Mouse (Mus musculus): ENCODE results near the gene Syne4. TPM values are rescaled to one million over a fixed set of nuclear protein-coding genes. Genes with fewer than 3 reads are reported as not detected.
A peak's percentile ranks its signal among the peaks of the same experiment; 100 is the strongest.

The Syne4 gene
- polyA plus RNA-seq, 1 experiment from 2014 or later = 90.4 TPM

DNA sequence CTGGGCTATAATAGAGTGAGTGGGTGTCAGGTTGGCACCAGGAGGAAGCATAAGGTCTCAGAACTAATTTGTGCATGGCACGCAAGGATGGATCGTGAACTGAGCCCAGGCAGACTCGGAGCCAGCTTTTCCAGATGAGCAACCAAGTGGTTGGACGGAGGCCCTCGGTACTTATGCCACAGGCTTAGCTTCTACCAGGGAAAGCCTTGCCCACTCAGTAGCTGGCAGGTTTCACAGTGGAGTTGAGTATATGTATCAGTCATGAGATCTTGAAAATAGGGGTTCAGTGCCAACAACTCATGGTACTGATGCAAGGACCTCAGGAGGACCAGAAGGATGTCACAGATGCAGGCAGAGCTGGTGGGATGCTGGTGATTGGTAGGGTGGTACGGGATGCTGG is 21.1 kb downstream of the Syne4 start:
- H3K9ac ChIP-seq = no peak overlapping the region
- no peaks in the 10 kb centered on the region for H3K9me3 ChIP-seq
- no peaks in the 10 kb centered on the region for H3K36me3 ChIP-seq
- H3K27ac ChIP-seq = no peak overlapping the region
- 75% methylated on average over 6 of the region's 6 CpGs for WGBS
- no peak for ATAC-seq (ENCODE audit: low FRiP score, low read depth)
- H3K4me1 ChIP-seq = peaks cover 6% of the 10 kb centered on the region; the same call in 1 of the 2 replicates
- H3K4me3 ChIP-seq = no peak overlapping the region
- no peak overlapping the region for H3K4me2 ChIP-seq (replicated peaks)
- peaks cover 37% of the 10 kb centered on the region for H3K27me3 ChIP-seq

GRCm38 (mm10) chr7:30336384-30336783 is 21.8 kb downstream of the Syne4 start:
- no peak overlapping the region for H3K27ac ChIP-seq
- H3K9me3 ChIP-seq = no peaks in the 10 kb centered on the region
- no peak overlapping the region for H3K4me2 ChIP-seq (replicated peaks)
- WGBS = 2% methylated on average over 9 of the region's 9 CpGs
- no peak overlapping the region for H3K9ac ChIP-seq
- H3K36me3 ChIP-seq = no peaks in the 10 kb centered on the region
- H3K4me1 ChIP-seq = peaks cover 6% of the 10 kb centered on the region; the same call in 1 of the 2 replicates
- peaks cover 37% of the 10 kb centered on the region for H3K27me3 ChIP-seq
- no peak for ATAC-seq (ENCODE audit: low FRiP score, low read depth)
- H3K4me3 ChIP-seq = no peak overlapping the region

- peaks cover 21% of the 10 kb centered on the region for H3K27me3 ChIP-seq
- no peak for ATAC-seq (ENCODE audit: low FRiP score, low read depth)
Observed at GRCm38 (mm10) chr7:30339432-30340109, 25.0 kb downstream of the Syne4 start.

DNA sequence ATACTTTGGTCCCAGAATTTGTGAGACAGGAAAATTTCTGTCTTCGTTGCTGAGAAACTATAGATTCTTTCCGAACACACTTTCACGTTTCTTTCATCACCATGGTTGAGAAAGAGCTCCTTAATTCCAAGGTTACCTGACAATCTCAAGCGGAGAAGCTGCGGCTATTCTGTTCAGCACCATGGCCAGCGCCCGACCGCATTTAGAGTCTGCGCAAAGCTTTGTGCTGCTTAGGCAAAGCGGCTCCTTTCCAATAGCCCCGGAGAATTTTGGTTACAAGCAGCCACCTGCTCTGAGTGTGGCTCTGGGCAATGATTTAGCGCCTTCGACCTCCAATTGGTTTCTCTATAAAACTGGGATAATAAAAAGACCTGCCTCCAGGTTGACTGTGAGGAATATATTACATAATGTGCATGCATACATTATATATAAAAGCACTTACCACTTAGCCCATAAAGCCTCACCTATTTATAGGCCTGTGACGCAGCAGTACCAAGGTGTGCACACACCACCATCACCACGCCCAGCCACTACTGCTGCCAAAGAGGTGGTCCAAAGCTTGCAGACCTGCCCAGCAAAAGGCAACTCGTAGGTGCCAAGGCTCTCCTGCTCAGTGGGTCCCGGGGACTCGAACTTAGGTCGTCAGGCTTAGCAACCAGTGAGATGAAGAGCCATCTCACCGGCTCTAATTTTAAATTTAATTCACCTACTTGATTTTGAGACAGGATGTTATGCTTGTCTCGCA is 32.2 kb downstream of the Syne4 start:
- Histone ChIP-seq H3K36me3 (no peaks in the 10 kb centered on the region), H3K9ac (no peak overlapping the region), H3K4me3 (no peak overlapping the region), H3K9me3 (no peaks in the 10 kb centered on the region), H3K27ac (no peak overlapping the region), H3K4me1 (peaks cover 5% of the 10 kb centered on the region; the same call in 1 of the 2 replicates), H3K27me3 (peaks cover 41% of the 10 kb centered on the region), H3K4me2 (replicated peaks) (no peak overlapping the region)
- WGBS = 26% methylated on average over 21 of the region's 21 CpGs
- ATAC-seq (ENCODE audit: low FRiP score, low read depth) = no peak

More at GRCm38 (mm10) chr7:30339432-30340109, 25.0 kb downstream of the Syne4 start:
- Histone ChIP-seq H3K4me1 (peaks cover 5% of the 10 kb centered on the region; the same call in 1 of the 2 replicates), H3K36me3 (no peaks in the 10 kb centered on the region), H3K9me3 (no peaks in the 10 kb centered on the region), H3K27ac (no peak overlapping the region), H3K4me3 (no peak overlapping the region), H3K4me2 (replicated peaks) (no peak overlapping the region), H3K9ac (no peak overlapping the region)
- 73% methylated on average over 5 of the region's 5 CpGs for WGBS

DNA sequence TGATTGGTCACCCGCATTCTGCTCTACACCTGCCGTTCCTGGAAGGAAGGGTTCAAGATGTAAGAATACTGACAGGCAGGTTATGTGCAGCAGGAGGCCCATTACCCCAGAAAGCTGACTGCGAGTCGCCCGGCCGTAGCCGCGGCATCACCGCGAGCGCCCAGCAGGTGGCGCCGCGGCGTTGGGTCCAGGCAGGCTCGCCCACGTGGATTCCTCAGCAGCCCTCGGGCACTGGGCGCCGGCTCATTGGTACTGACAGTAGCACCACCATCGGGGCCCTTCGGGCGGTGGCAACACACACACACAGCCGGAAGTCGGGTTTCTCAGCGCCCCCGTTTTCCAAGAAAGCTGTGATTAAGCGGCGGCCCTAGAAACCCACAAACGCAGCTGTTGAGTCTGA is 33.2 kb downstream of the Syne4 start:
- Histone ChIP-seq H3K9me3 (no peaks in the 10 kb centered on the region), H3K4me2 (replicated peaks) (peak overlapping the region; percentile 30), H3K9ac (no peak overlapping the region), H3K4me3 (no peak overlapping the region), H3K4me1 (peaks cover 5% of the 10 kb centered on the region; the same call in 1 of the 2 replicates), H3K27me3 (peaks cover 40% of the 10 kb centered on the region), H3K27ac (no peak overlapping the region), H3K36me3 (no peaks in the 10 kb centered on the region)
- ATAC-seq (ENCODE audit: low FRiP score, low read depth) = no peak
- WGBS = 3% methylated on average over 30 of the region's 30 CpGs

DNA sequence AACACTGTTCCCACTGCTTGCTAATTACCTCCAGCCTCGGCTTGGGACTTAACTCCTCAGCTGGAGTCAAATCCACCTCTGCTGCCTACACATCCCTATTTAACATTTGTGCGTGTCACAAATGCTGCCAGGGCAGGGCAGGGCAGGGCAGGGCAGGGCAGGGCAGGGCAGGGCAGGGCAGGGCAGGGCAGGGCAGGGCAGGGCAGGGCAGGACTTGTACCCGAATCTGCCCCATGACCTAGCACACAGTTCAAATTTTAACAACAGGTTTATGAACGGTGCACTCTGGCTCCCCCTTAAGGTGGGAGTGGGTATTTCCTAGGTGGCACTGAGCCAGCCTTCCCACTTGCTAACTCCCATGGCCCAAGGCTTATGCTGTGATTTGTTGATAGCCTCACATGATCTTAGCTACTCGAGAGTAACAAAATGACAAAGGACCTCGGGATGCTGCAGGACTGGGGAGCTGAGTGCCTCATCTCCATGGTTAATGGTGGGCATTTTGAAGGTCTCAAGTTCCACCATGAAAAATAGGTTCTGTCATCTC is 38.7 kb downstream of the Syne4 start:
- no peaks in the 10 kb centered on the region for H3K4me1 ChIP-seq
- ATAC-seq (ENCODE audit: low FRiP score, low read depth) = no peak
- H3K9me3 ChIP-seq = no peaks in the 10 kb centered on the region
- 17% methylated on average over 6 of the region's 6 CpGs for WGBS
- H3K27me3 ChIP-seq = peaks cover 21% of the 10 kb centered on the region
- no peak overlapping the region for H3K27ac ChIP-seq
- H3K4me2 ChIP-seq (replicated peaks) = no peak overlapping the region
- H3K9ac ChIP-seq = no peak overlapping the region
- H3K4me3 ChIP-seq = no peak overlapping the region
- peaks cover 23% of the 10 kb centered on the region for H3K36me3 ChIP-seq

DNA sequence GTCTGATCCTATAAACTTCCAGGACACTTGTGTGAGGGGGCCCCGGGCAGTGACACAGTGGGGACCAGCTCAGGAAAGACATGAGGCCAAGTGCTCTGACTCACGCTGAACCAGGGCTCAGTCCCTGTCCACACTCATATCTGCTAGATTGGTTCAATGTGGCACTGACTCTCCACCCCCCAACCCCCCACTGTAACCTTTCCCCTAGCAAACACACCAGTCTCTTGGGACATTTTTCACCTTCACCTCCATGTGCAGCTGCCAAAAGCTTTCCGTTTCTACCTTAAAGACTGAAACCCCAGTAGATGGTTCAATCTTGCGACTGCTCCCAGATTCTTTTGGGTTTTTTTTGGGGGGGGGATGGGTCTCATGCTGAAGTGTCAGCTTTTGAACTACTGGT is 39.5 kb downstream of the Syne4 start:
- no peaks in the 10 kb centered on the region for H3K4me1 ChIP-seq
- no peak overlapping the region for H3K27ac ChIP-seq
- no peak overlapping the region for H3K4me2 ChIP-seq (replicated peaks)
- 57% methylated on average over 4 of the region's 4 CpGs for WGBS
- H3K9me3 ChIP-seq = no peaks in the 10 kb centered on the region
- H3K4me3 ChIP-seq = no peak overlapping the region
- ATAC-seq (ENCODE audit: low FRiP score, low read depth) = no peak
- H3K27me3 ChIP-seq = peaks cover 13% of the 10 kb centered on the region
- peaks cover 23% of the 10 kb centered on the region for H3K36me3 ChIP-seq
- no peak overlapping the region for H3K9ac ChIP-seq

DNA sequence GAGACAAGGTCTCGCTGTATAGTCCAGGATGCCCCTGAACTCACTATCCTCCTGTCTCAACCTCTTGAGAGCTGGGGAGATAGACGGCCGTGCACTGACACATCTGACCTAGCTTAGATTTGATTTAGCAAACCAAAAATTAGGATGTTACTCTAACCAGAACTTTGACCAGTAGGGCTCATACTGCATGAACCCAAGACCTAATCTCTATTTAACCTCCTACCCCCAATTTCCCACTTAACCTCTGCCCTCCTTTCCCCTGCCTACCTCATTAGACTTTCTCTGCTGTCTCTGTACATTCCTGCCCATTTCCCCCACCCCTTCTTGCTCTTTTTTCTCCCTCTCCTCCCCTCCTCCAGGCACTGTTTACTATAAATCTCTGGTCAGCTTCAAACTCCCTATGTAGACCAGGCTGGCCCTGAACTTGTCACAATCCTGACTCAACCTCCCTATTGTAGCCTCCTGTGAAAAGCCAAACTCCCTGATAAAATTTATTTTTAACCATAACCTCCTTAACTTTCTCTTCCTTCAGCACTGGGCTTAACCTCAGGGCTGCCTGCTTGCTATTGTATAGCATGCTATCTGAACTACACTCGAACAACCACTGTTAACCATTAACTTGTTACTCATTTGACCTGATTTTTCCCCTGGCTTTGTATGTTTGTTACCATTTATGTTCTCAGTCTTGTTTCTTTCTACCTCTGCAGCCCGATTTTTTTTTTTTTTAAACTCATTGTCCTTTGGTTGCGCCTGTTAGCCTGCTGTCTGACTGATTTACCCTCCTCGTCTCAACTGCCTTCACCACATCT is 44.0 kb downstream of the Syne4 start:
- Histone ChIP-seq H3K27ac (no peak overlapping the region), H3K36me3 (peaks cover 38% of the 10 kb centered on the region), H3K4me2 (replicated peaks) (no peak overlapping the region), H3K4me3 (no peak overlapping the region), H3K27me3 (no peaks in the 10 kb centered on the region), H3K9me3 (no peaks in the 10 kb centered on the region), H3K9ac (peak overlapping the region; percentile 48), H3K4me1 (peaks cover 28% of the 10 kb centered on the region)
- WGBS = 73% methylated on average over 7 of the region's 7 CpGs
- ATAC-seq (ENCODE audit: low FRiP score, low read depth) = no peak

GRCm38 (mm10) chr7:30359276-30359865 is 44.8 kb downstream of the Syne4 start:
- peaks cover 8% of the 10 kb centered on the region for H3K27me3 ChIP-seq
- H3K9me3 ChIP-seq = no peaks in the 10 kb centered on the region
- no peak overlapping the region for H3K4me2 ChIP-seq (replicated peaks)
- H3K36me3 ChIP-seq = peaks cover 38% of the 10 kb centered on the region
- ATAC-seq (ENCODE audit: low FRiP score, low read depth) = no peak
- H3K4me3 ChIP-seq = no peak overlapping the region
- H3K27ac ChIP-seq = no peak overlapping the region
- H3K9ac ChIP-seq = no peak overlapping the region
- 87% methylated on average over 31 of the region's 31 CpGs for WGBS
- peaks cover 28% of the 10 kb centered on the region for H3K4me1 ChIP-seq

- peaks cover 28% of the 10 kb centered on the region for H3K4me1 ChIP-seq
- H3K27me3 ChIP-seq = peaks cover 13% of the 10 kb centered on the region
- no peak overlapping the region for H3K27ac ChIP-seq
- H3K36me3 ChIP-seq = peaks cover 35% of the 10 kb centered on the region
- H3K4me2 ChIP-seq (replicated peaks) = no peak overlapping the region
- no peak overlapping the region for H3K9ac ChIP-seq
- H3K9me3 ChIP-seq = no peaks in the 10 kb centered on the region
- ATAC-seq (ENCODE audit: low FRiP score, low read depth) = no peak
- H3K4me3 ChIP-seq = no peak overlapping the region
- 89% methylated on average over 17 of the region's 17 CpGs for WGBS
Observed at GRCm38 (mm10) chr7:30360028-30360427, 45.4 kb downstream of the Syne4 start.

- Histone ChIP-seq H3K4me3 (peak within 1 kb of the TSS; percentile 66), H3K9ac (peak within 1 kb of the TSS; percentile 88), H3K27ac (peak within 1 kb of the TSS; percentile 39), H3K27me3 (peaks cover 16% of the 10 kb centered on the region), H3K4me2 (replicated peaks) (peak within 1 kb of the TSS; percentile 81), H3K9me3 (no peaks in the 10 kb centered on the region), H3K36me3 (peaks cover 19% of the 10 kb centered on the region), H3K4me1 (peaks cover 28% of the 10 kb centered on the region)
- ATAC-seq (ENCODE audit: low FRiP score, low read depth) = peak; percentile 64
- WGBS = 2% methylated on average over 45 of the region's 55 CpGs
Observed at GRCm38 (mm10) chr7:30362652-30363343, 48.2 kb downstream of the Syne4 start, which contains the start of gene Lrfn3. TSS of gene Lrfn3 (minus strand) at chr7:30362772.
